Mouse (Mus musculus): Measurements from ENCODE around the gene Fam76b. TPM values are rescaled to one million over a fixed set of nuclear protein-coding genes. Genes with fewer than 3 reads are reported as not detected.

Fam76b gene
- polyA plus RNA-seq, 1 experiment from 2014 or later: 12.5 TPM

DNA sequence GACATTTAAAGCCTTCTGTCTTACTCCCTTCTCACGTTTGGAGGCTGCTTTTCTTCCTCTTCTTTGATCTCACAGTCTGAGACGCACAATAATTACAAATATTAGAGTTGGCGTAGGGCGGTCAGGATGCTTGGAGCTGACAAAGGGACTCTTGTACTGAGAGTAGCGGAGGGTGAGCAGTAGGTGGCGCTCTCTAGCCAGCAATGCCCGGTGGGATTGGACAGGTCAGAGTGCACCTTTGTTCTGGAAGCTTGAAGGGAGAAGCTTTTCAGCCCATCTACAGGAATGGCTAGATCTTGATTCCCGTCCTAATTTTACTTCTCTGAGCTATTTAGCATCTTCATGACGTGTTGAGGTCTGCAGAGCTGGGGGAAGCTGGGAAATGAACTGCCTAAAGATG lies 62.1 kb downstream of the Fam76b start:
- Histone ChIP-seq H3K27ac (ENCODE audit: low read length) (no peak overlapping the region), H3K4me1 (ENCODE audit: control insufficient read depth, insufficient read depth, low read length) (peaks cover 2% of the 10 kb centered on the region; the same call in 1 of the 2 replicates), H3K4me3 (ENCODE audit: low read length) (no peak overlapping the region), H3K9me3 (ENCODE audit: control insufficient read depth, low read length) (no peaks in the 10 kb centered on the region; the same call in 1 of the 2 replicates), H3K36me3 (ENCODE audit: control insufficient read depth, insufficient read depth, low read length) (no peaks in the 10 kb centered on the region), H3K27me3 (replicated peaks; ENCODE audit: control insufficient read depth, insufficient read depth, low read length) (0 out of 2 replicates have a peak, but pooled peaks cover 5% of the 10 kb centered on the region), H3K4me2 (ENCODE audit: low read depth, low read length) (no peak overlapping the region), H3K9ac (ENCODE audit: low read depth, low read length) (no peak overlapping the region)
- ATAC-seq: peak; percentile 93
- 4% methylated on average over 9 of the region's 9 CpGs for WGBS

- WGBS: 38% methylated on average over 5 of the region's 5 CpGs
- Histone ChIP-seq H3K36me3 (ENCODE audit: control insufficient read depth, insufficient read depth, low read length) (no peaks in the 10 kb centered on the region), H3K4me2 (ENCODE audit: low read depth, low read length) (no peak overlapping the region), H3K9ac (ENCODE audit: low read depth, low read length) (no peak overlapping the region), H3K4me1 (ENCODE audit: control insufficient read depth, insufficient read depth, low read length) (peaks cover 2% of the 10 kb centered on the region; the same call in 1 of the 2 replicates), H3K9me3 (ENCODE audit: control insufficient read depth, low read length) (no peaks in the 10 kb centered on the region; the same call in 1 of the 2 replicates), H3K27me3 (replicated peaks; ENCODE audit: control insufficient read depth, insufficient read depth, low read length) (0 out of 2 replicates have a peak, but pooled peaks cover 5% of the 10 kb centered on the region), H3K27ac (ENCODE audit: low read length) (no peak overlapping the region), H3K4me3 (ENCODE audit: low read length) (no peak overlapping the region)
- ATAC-seq: peak; percentile 87
Measured at GRCm38 (mm10) chr9:13890171-13890570, 62.7 kb downstream of the Fam76b start.

DNA sequence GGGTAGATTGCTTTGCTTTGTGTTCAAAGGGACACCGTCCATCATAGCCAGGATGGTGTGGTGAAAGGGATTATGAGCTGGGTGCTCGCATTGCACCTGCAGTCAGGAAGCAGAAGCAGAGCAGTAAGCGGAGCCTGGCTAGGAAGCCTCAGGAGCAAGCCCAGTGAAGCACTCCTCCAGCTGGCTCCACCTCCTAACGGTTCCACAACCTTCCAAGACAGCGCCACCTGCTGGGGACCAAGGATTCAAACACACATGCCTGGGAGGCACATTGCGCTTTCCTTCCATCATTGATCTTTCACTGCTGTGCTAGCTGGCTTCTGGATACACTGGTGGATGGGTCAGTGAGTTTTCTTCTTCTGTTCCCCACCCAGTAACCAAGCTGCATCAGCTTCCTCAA lies 64.4 kb downstream of the Fam76b start:
- no peak overlapping the region for H3K9ac ChIP-seq (ENCODE audit: low read depth, low read length)
- WGBS: 94% methylated on average over 6 of the region's 6 CpGs
- H3K4me2 ChIP-seq (ENCODE audit: low read depth, low read length): no peak overlapping the region
- H3K9me3 ChIP-seq (ENCODE audit: control insufficient read depth, low read length): no peaks in the 10 kb centered on the region; the same call in 1 of the 2 replicates
- 0 out of 2 replicates have a peak, but pooled peaks cover 5% of the 10 kb centered on the region for H3K27me3 ChIP-seq (replicated peaks; ENCODE audit: control insufficient read depth, insufficient read depth, low read length)
- no peak overlapping the region for H3K4me3 ChIP-seq (ENCODE audit: low read length)
- ATAC-seq: no peak
- no peak overlapping the region for H3K27ac ChIP-seq (ENCODE audit: low read length)
- H3K36me3 ChIP-seq (ENCODE audit: control insufficient read depth, insufficient read depth, low read length): no peaks in the 10 kb centered on the region
- peaks cover 2% of the 10 kb centered on the region; the same call in 1 of the 2 replicates for H3K4me1 ChIP-seq (ENCODE audit: control insufficient read depth, insufficient read depth, low read length)

GRCm38 (mm10) chr9:13893044-13893443 lies 65.5 kb downstream of the Fam76b start:
- peaks cover 2% of the 10 kb centered on the region; the same call in 1 of the 2 replicates for H3K4me1 ChIP-seq (ENCODE audit: control insufficient read depth, insufficient read depth, low read length)
- H3K27ac ChIP-seq (ENCODE audit: low read length): no peak overlapping the region
- H3K36me3 ChIP-seq (ENCODE audit: control insufficient read depth, insufficient read depth, low read length): no peaks in the 10 kb centered on the region
- no peak overlapping the region for H3K4me3 ChIP-seq (ENCODE audit: low read length)
- H3K4me2 ChIP-seq (ENCODE audit: low read depth, low read length): no peak overlapping the region
- 58% methylated on average over 4 of the region's 4 CpGs for WGBS
- no peaks in the 10 kb centered on the region; the same call in 1 of the 2 replicates for H3K9me3 ChIP-seq (ENCODE audit: control insufficient read depth, low read length)
- H3K9ac ChIP-seq (ENCODE audit: low read depth, low read length): no peak overlapping the region
- no peak for ATAC-seq
- 0 out of 2 replicates have a peak, but pooled peaks cover 5% of the 10 kb centered on the region for H3K27me3 ChIP-seq (replicated peaks; ENCODE audit: control insufficient read depth, insufficient read depth, low read length)

- peaks cover 2% of the 10 kb centered on the region; the same call in 1 of the 2 replicates for H3K4me1 ChIP-seq (ENCODE audit: control insufficient read depth, insufficient read depth, low read length)
- H3K36me3 ChIP-seq (ENCODE audit: control insufficient read depth, insufficient read depth, low read length): no peaks in the 10 kb centered on the region
- WGBS: 54% methylated on average over 8 of the region's 8 CpGs
- no peak overlapping the region for H3K9ac ChIP-seq (ENCODE audit: low read depth, low read length)
- no peak overlapping the region for H3K27ac ChIP-seq (ENCODE audit: low read length)
- no peaks in the 10 kb centered on the region; the same call in 1 of the 2 replicates for H3K9me3 ChIP-seq (ENCODE audit: control insufficient read depth, low read length)
- ATAC-seq: no peak
- no peaks in the 10 kb centered on the region for H3K27me3 ChIP-seq (replicated peaks; ENCODE audit: control insufficient read depth, insufficient read depth, low read length)
- H3K4me3 ChIP-seq (ENCODE audit: low read length): no peak overlapping the region
- no peak overlapping the region for H3K4me2 ChIP-seq (ENCODE audit: low read depth, low read length)
Measured at GRCm38 (mm10) chr9:13894491-13894890, 67.0 kb downstream of the Fam76b start.

GRCm38 (mm10) chr9:13894936-13895335 lies 67.4 kb downstream of the Fam76b start:
- Histone ChIP-seq H3K27ac (ENCODE audit: low read length) (no peak overlapping the region), H3K4me2 (ENCODE audit: low read depth, low read length) (no peak overlapping the region), H3K4me1 (ENCODE audit: control insufficient read depth, insufficient read depth, low read length) (no peaks in the 10 kb centered on the region), H3K27me3 (replicated peaks; ENCODE audit: control insufficient read depth, insufficient read depth, low read length) (no peaks in the 10 kb centered on the region), H3K9me3 (ENCODE audit: control insufficient read depth, low read length) (no peaks in the 10 kb centered on the region; the same call in 1 of the 2 replicates), H3K36me3 (ENCODE audit: control insufficient read depth, insufficient read depth, low read length) (no peaks in the 10 kb centered on the region), H3K4me3 (ENCODE audit: low read length) (no peak overlapping the region), H3K9ac (ENCODE audit: low read depth, low read length) (no peak overlapping the region)
- no peak for ATAC-seq
- 87% methylated on average over 7 of the region's 7 CpGs for WGBS

GRCm38 (mm10) chr9:13896055-13896454 lies 68.5 kb downstream of the Fam76b start:
- Histone ChIP-seq H3K9ac (ENCODE audit: low read depth, low read length) (no peak overlapping the region), H3K4me3 (ENCODE audit: low read length) (no peak overlapping the region), H3K4me1 (ENCODE audit: control insufficient read depth, insufficient read depth, low read length) (no peaks in the 10 kb centered on the region), H3K27me3 (replicated peaks; ENCODE audit: control insufficient read depth, insufficient read depth, low read length) (no peaks in the 10 kb centered on the region), H3K9me3 (ENCODE audit: control insufficient read depth, low read length) (no peaks in the 10 kb centered on the region; the same call in 1 of the 2 replicates), H3K4me2 (ENCODE audit: low read depth, low read length) (no peak overlapping the region), H3K36me3 (ENCODE audit: control insufficient read depth, insufficient read depth, low read length) (no peaks in the 10 kb centered on the region), H3K27ac (ENCODE audit: low read length) (no peak overlapping the region)
- 76% methylated on average over 6 of the region's 6 CpGs for WGBS
- ATAC-seq: no peak

DNA sequence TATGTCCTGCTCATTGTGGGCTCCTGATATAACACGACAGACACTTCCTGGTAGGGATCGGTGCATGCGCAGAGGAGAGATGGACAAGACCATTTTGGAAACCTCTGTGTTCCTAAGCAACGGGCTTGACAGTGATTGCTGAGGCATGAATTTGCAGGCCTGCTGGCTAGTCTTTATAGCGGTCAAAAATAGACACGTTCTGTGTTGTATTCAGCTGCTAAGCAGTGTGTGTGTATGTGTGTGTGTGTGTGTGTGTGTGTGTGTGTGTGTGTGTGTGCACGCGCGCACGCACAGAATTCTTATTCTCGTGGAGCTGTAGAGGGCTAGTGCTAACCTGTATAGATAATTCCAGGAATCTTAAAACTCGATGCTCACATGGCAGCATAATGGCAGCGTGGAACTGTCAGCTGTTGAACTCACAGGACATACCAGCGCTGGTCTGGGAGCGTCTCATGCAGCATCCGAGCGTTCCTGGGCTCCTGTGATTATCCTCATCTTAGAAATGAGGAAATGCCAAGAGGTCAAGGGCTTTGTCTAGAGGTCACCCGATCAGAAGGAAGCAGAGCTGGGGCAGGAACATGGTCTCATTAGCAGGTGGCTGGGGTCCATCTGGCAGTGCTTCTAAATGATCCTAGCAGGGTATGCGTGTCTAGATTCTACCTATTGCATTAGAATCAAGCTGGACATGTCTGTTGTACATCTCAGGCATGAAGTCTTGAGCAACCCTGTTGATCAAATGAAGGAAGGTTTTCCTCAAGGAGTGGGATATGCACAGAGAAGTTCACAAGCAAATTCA lies 71.2 kb downstream of the Fam76b start:
- ATAC-seq: no peak
- Histone ChIP-seq H3K27ac (ENCODE audit: low read length) (no peak overlapping the region), H3K4me3 (ENCODE audit: low read length) (no peak overlapping the region), H3K36me3 (ENCODE audit: control insufficient read depth, insufficient read depth, low read length) (no peaks in the 10 kb centered on the region), H3K4me1 (ENCODE audit: control insufficient read depth, insufficient read depth, low read length) (no peaks in the 10 kb centered on the region), H3K9me3 (ENCODE audit: control insufficient read depth, low read length) (no peaks in the 10 kb centered on the region), H3K9ac (ENCODE audit: low read depth, low read length) (no peak overlapping the region), H3K4me2 (ENCODE audit: low read depth, low read length) (no peak overlapping the region), H3K27me3 (replicated peaks; ENCODE audit: control insufficient read depth, insufficient read depth, low read length) (no peaks in the 10 kb centered on the region)
- whole genome bisulfite sequencing: 59% methylated on average over 19 of the region's 19 CpGs

DNA sequence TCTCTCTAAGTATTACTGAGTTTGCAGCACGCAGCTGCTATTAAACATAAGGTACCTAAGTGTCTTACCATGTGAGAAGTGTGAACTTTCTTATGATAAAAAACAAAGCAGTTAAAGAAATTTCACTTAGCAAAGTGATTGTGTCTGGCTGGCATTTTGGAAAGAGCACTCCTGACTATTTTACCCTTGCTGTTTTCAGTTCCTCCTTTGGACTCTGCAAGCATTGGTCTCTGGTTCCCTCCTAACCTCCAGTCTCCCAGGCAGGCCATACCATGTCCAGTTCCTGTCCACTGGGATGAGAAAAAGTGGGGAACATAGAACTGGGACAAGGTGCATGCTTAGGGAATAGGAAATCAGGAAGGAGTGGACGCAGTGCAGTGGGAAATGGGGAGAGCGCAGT lies 74.5 kb downstream of the Fam76b start:
- ATAC-seq: no peak
- H3K4me1 ChIP-seq (ENCODE audit: control insufficient read depth, insufficient read depth, low read length): no peaks in the 10 kb centered on the region
- no peak overlapping the region for H3K9ac ChIP-seq (ENCODE audit: low read depth, low read length)
- 95% methylated on average over 3 of the region's 3 CpGs for WGBS
- H3K4me3 ChIP-seq (ENCODE audit: low read length): no peak overlapping the region
- no peak overlapping the region for H3K27ac ChIP-seq (ENCODE audit: low read length)
- H3K27me3 ChIP-seq (replicated peaks; ENCODE audit: control insufficient read depth, insufficient read depth, low read length): no peaks in the 10 kb centered on the region
- H3K36me3 ChIP-seq (ENCODE audit: control insufficient read depth, insufficient read depth, low read length): no peaks in the 10 kb centered on the region
- no peaks in the 10 kb centered on the region for H3K9me3 ChIP-seq (ENCODE audit: control insufficient read depth, low read length)
- H3K4me2 ChIP-seq (ENCODE audit: low read depth, low read length): no peak overlapping the region

Measured in intestine, embryonic 16.5 days (tissue).